Mouse (Mus musculus): ENCODE results near the gene Lzic.

Lzic gene

GRCm38 (mm10) chr4:149477078-149477477 lies 8.0 kb upstream of the Lzic start, which contains the start of gene Tmem274:
Gene Tmem274 (plus strand): TSS chr4:149477378.
- DNase-seq (ENCODE audit: low read depth) = no peak

DNA sequence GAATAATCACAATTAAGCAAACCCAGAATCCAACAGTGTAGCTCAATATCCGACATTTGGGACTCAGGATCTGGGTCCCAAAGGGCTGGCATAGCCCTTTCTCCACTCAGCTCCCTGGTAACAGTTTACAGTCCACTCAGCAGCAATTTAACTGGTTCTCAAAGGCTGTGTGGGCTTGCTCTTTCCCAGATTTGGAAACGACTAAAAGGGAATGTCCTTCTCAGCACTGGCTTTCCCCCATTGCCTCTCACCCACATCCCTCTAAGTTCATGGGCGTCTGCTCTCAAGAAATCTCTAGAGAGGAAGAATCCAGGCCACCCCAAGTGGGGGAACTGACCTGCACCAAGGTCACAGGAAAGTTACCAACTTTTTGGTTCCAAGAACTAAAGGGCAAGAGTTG lies 463 bp upstream of the Lzic start:
- DNase-seq (ENCODE audit: low read depth) = no peak

- DNase-seq (ENCODE audit: low read depth) = peak; percentile 71
Measured at GRCm38 (mm10) chr4:149485825-149486206, 787 bp downstream of the Lzic start.

DNA sequence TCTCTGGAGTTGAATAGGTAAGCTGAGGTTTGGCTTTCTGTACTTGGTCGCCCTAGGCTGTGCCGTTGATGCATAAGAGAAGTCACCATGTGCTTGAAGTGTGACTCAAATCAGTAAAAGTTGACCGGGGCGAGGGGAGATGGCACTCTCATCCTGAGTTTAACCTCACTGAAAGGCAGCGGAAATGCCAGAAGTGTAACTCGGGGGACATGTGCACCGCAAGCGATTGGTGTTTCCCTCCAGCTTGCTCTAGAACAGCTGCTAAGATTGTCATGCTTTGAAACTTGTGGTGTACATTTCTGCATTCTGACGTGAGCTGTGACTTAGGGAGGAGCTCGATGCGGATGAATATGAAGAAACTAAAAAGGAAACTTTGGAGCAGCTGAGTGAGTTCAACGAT lies 2.7 kb downstream of the Lzic start:
- no peak for DNase-seq (ENCODE audit: low read depth)

DNA sequence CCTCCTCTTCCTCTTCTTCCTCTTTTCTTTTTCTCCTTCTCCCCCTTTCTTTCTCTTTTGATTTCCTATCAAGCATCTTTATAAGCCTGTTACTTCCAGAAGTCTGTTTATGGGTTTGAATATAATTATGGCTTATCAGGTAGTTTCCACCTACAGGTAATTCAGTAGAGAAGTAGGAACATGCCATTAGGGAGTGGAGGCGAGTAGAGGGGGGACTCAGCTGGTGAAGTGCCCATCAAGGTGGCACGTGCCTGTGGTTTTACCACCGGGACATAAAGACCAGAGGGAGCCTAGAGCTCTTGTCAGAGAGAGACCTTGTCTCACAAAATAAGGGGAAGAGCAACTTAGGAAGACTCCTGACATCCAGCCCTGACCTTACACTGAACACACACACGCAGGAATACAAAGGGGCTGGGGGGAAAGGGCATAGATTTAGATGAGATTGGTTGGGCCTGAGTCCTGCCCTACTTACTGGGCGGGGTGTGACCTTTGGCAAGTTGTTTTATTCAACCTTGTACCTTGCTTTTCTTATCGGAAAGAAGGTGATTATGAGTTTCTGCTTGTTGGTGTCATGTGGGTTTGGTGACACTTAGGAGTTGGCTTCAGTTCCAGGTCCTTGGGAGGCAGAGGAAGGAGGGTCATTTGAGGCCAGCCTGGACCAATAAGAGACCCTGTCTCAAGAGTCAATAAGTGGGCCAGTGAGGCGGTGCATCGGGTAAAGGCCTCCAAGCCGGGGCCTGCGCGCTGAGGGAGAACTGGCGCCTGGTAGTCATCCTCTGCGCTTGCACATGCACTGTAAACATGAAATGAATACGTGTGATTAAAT lies 4.6 kb downstream of the Lzic start:
- DNase-seq (ENCODE audit: low read depth) = no peak

GRCm38 (mm10) chr4:149491151-149491550 lies 6.1 kb downstream of the Lzic start:
- peak; percentile 31 for DNase-seq (ENCODE audit: low read depth)

DNA sequence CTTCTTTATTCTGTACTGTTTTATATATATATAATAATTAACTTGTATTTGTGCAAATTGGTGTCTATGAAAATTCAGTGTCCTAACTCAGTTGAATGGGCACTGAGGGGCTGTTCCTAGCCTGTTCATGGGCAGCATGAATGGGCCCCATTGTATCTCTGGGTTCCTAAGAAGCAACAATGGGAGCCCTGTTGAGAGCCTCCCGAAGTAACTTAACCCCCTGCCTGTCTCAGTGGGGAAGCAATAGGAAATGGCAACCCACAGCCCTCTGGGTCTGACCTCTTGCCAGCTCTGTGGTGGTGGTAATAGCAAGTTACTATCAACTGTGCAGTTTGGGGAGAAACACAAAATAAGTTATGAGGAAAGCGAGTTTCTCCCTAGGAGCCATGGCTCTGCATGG lies 11.6 kb downstream of the Lzic start:
- DNase-seq (ENCODE audit: low read depth) = no peak

DNA sequence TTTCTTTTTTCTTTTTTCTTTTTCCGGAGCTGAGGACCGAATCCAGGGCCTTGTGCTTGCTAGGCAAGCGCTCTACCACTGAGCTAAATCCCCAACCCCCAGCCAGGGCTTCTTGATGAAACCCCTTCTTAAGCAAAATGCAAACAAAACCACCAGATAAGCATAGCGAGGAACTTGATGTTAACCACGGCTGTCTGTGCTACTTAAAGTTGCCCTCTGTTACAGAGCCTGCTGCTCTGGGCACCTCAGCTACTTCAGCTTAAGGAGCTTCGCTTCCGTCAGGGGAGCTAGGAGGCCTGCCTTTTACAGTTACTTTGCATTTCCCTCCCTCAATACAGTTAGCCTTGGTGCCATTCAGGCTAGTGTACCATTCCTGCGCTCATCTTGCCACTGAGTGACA lies 13.9 kb downstream of the Lzic start:
- no peak for DNase-seq (ENCODE audit: low read depth)

DNA sequence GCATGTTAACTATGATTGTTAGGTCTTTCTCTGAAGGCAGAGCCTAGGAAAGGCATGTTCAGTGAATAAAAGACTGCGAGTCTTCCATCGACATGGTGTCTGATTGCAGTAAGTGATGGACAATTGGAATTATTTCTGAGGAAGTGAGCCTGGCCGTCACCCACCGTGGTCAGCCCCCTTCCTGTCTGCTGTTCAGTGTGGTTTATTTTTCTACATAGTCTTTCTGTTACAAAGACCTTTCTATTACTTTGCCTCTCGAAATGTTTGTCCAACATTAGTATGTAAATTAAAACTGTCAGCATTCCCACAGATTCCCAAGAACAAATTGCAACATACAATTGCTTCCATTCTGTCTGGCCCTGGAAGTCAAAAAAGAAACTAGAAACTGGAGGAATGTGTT lies 14.8 kb downstream of the Lzic start:
- peak; percentile 18 for DNase-seq (ENCODE audit: low read depth)

- no peak for DNase-seq (ENCODE audit: low read depth)
Measured at GRCm38 (mm10) chr4:149504363-149504762, 19.3 kb downstream of the Lzic start.

DNA sequence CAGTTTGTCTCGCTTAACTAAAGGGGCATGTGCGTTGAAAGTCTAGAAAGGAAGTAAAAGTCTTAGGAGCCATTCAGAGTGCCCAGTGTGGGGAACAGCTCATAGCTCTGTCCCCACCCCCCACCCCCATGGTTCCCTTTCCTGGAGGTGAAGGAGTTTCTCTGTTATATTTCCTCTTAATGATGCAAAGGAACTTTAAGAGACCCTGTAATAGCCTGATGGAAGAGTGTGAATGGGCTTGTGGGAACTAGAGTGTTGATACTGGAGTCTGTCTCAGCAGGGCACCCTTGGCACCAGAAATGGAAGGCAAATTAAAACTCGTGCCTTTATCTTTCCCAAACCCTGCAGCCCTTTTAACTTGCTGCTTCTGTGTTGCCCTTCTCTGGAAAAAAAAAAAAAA lies 19.8 kb downstream of the Lzic start:
- DNase-seq (ENCODE audit: low read depth) = peak; percentile 41

DNA sequence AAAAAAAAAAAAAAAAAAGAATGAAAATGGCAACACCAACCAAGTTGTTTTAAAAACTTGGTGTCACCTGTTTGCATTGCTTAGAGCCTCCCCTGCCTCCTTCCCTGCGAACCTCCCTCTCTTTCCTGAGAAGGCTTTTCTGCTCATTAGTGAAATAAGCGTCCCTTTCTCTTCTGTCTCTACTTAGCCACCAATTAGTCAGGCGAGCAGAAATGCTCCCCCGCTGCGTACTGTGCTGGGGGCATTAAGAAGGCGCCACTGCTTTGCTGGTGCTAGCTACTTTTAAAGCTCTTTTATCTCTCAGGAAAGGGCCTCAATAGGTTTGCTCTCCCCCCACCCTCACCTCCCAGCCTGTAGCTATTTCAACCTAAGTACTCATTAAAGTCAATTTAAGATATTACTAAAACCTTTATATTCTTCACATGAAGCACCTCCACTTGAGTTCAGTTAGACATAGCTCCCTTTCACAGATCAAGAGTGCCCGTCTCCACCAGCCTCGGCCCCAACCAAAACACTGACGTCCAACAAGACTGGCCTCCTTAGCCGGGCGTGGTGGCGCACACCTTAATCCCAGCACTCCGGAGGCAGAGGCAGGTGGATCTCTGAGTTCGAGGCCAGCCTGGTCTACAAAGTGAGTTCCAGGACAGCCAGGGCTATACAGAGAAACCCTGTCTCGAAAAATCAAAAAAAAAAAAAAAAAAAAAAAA lies 20.4 kb downstream of the Lzic start:
- DNase-seq (ENCODE audit: low read depth) = no peak

GRCm38 (mm10) chr4:149506904-149507303 lies 21.9 kb downstream of the Lzic start:
- no peak for DNase-seq (ENCODE audit: low read depth)

DNA sequence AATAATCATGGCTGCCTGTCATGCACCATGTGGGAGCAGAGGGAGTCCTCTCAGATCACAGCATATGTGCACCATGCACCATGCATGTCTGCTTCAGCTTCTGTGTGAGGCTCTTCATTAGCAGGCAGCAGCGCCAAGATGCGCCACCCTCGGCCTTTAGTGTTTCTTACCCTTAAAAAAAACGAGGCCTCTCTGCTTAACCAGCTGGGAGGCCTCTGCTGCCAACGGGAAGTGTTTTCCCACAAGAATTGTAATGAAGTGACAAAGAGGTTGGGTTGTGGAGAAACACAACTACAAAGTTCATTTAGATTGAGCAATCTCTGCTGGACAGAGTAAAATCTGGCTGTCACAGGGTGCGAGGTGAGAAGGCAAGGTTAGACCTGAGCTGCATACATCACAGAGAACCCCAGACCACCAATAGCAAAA lies 26.2 kb downstream of the Lzic start:
- peak; percentile 40 for DNase-seq (ENCODE audit: low read depth)

GRCm38 (mm10) chr4:149512072-149512471 lies 27.0 kb downstream of the Lzic start:
- no peak for DNase-seq (ENCODE audit: low read depth)

DNA sequence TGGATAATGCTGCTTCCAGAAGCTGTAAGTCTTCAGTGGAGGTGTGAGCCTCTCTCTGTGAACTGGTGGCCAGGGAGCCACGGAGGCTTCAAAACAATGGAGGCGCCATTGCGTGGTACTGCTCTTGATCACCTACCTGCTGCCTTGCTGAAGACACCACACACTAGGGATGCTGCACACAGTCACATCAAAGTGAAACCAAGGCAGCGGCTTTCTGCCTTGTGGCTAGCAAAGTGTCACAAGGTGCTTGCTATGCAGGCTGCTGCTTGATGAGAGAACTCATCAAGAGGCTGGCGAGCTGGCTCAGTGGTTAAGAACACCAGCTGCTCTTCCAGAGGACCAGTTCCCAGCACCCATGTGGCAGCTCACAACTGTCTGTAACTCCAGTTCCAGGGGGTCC lies 30.7 kb downstream of the Lzic start:
- no peak for DNase-seq (ENCODE audit: low read depth)

GRCm38 (mm10) chr4:149517868-149518340 lies 32.9 kb downstream of the Lzic start, which contains the start of gene Ctnnbip1:
Gene Ctnnbip1 (plus strand): TSS chr4:149518236.
- DNase-seq (ENCODE audit: low read depth) = peak; percentile 97

DNA sequence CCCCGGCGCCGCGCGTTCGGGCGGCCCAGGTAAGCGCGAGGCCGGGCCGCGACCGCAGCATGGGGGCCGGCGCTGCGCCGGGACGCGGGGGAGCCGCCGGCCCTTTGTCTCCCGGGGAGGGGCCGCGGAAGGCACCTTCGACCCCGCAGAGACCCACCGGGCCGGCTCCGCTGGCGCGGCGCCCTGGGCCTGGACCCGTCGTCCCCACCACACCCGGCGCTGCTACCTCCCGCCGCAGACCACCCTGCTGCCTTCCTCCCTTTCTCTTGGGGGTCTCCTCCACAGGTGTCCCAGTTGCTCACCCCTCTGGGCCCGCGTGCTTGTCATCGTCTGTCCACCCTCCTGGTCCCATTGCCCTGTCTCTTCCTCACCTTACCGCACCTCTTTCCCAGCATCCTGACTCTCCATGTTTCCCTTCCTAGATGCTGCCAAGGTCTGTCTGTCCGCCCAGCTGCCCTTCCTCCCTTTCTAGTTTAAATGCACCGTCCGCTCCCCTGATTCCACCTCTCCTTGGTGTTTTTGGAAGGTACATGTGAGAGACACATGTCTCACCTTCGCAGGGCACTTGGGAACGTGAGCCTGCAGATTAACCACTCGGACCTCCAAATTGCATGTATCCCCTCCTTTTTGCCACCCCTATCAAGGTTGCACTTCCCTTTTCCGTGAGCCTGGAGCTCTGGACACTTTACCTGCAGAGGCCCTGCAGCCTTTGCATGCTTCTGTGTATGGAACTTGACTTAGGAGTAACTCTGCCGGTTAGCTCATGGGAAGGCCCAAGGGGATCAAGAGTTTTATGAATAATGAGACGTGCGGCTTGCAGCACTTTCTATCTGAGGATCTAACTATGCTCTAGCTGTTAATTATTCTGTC lies 33.6 kb downstream of the Lzic start:
- DNase-seq (ENCODE audit: low read depth) = no peak

DNA sequence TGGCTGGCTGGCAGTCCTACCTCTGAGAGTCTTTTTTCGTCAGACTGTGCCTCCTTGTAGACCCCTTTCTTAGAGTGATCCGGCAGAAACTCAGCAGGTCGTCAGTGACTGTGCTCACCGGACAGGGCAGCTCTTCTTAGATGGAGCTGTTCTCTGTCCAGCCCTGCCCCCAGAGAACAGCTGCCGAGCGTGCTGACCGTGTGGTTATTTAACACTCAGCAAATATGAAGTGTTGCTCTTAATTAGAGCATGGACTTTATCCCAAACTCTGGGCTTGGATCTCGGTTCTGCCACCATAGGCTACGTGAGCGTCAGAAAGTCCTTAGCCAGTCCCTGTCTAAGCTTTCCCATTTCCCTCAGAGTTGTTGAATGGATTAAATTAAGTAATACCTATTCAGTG lies 36.2 kb downstream of the Lzic start:
- DNase-seq (ENCODE audit: low read depth) = no peak

DNA sequence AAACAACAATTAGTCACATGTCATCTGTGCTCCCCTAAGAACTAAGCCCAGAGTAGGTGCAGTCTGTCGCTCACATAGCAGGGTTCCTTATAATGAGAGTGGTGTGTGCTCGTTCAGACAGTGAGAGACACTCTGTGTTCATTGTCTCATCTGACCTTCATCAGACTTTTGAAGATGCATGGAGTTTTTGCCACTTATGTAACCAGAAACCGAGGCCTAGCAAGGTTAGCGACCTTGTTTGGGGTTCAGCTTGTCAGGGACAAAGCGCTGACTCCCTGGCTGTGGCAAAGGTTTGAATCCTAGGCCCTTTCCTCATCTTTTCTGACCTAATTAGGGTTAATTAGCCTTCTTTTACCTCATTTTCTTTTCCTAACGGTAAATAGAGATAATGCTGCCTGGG lies 38.9 kb downstream of the Lzic start:
- no peak for DNase-seq (ENCODE audit: low read depth)

GRCm38 (mm10) chr4:149525170-149525569 lies 40.1 kb downstream of the Lzic start:
- no peak for DNase-seq (ENCODE audit: low read depth)

- DNase-seq (ENCODE audit: low read depth) = no peak
Measured at GRCm38 (mm10) chr4:149525811-149526210, 40.8 kb downstream of the Lzic start.
